Mouse (Mus musculus) neural tube, embryonic 12.5 days (tissue): ENCODE data around the gene Gde1. TPM values are rescaled to one million over a fixed set of nuclear protein-coding genes. Genes with fewer than 3 reads are reported as not detected.

Source experiments
- ATAC-seq: fragments of 200-750 bp; cut with Nextera tagmentation; 2 replicates; pipeline ENCODE4 v1.8.0; 2017; ENCODE audit warnings: low read depth, mild to moderate bottlenecking, moderate TSS enrichment, moderate library complexity; ENCODE audit not compliant: low FRiP score
- H3K27ac ChIP-seq: fragments of 300-500 bp; sonication (generic); 2 replicates; pipeline ENCODE4 v1.5.1; 2016
- H3K27me3 ChIP-seq: fragments of 300-500 bp; sonication (generic); replicated peaks from 2 replicates; pipeline ENCODE4 v1.6.1; 2016; ENCODE audit warnings: mild to moderate bottlenecking
- H3K36me3 ChIP-seq: fragments of 300-500 bp; sonication (generic); 2 replicates; pipeline ENCODE4 v1.6.1; 2016; ENCODE audit warnings: mild to moderate bottlenecking
- H3K4me1 ChIP-seq: fragments of 300-500 bp; sonication (generic); 2 replicates; pipeline ENCODE4 v1.6.1; 2016
- H3K4me2 ChIP-seq: fragments of 300-500 bp; sonication (generic); replicated peaks from 2 replicates; pipeline ENCODE4 v1.6.1; 2016; ENCODE audit warnings: mild to moderate bottlenecking
- H3K4me3 ChIP-seq: fragments of 300-500 bp; sonication (generic); 2 replicates; pipeline ENCODE4 v1.5.1; 2016
- H3K9ac ChIP-seq: fragments of 300-500 bp; sonication (generic); 2 replicates; pipeline ENCODE4 v1.6.1; 2016; ENCODE audit warnings: mild to moderate bottlenecking
- H3K9me3 ChIP-seq: fragments of 300-500 bp; sonication (generic); 2 replicates; pipeline ENCODE4 v1.6.1; 2016; ENCODE audit warnings: mild to moderate bottlenecking
- WGBS: fragments of 180-500 bp; shearing (Covaris S2); methylation state at CpG from one replicate; pipeline ENCODE4 v1.1.7; 2016; 5-methylcytosine and 5-hydroxymethylcytosine counted together
- polyA plus RNA-seq: library from polyadenylated mRNA; unstranded; fragments of >200 nt; fragmentation: Nextera tagmentation; extraction: Ambion mirVana; gene quantifications from 2 replicates; pipeline ENCODE4 v1.2.1, GENCODE M21; 2016

Gene Gde1
- polyA plus RNA-seq, 1 experiment from 2014 or later: 131 TPM

DNA sequence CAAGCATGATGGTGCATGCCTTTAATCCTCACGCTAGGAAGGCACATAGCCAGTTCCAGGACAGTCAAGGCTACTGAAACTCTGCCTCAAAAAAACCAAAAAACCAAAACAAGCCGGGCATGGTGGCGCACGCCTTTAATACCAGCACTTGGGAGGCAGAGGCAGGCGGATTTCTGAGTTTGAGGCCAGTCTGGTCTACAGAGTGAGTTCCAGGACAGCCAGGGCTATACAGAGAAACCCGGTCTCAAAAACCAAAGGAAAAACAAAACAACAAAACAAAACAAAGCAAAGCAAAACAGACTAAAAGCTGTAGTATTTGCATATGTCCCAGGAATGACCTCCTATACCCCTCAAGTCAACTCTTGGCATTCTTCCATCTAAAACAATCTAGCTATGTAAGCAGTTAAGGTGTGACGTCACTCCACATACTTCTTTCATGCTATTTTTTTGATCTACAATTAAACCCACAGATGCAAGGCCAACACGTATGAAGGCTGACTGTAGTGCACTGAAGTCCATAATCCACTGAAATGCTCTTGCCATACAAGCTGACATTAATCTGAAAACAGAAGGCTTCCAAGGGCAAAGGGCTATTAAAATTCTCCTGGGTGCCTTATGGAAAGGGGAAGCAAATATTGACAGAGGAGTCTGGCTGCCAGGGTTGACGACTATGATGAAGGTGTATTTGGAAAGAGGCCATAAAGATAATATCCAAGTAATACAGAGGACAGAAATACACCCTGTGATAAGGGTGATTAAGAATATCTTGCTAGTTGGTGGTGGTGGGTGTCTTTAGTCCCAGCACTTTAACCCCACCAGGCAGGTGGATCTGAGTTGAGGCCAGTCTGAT, 1.4 kb downstream of the Gde1 start:
- no peaks in the 10 kb centered on the region for H3K9me3 ChIP-seq
- WGBS: 79% methylated on average over 9 of the region's 9 CpGs
- peaks cover 20% of the 10 kb centered on the region; the same call in 1 of the 2 replicates for H3K4me1 ChIP-seq
- H3K4me3 ChIP-seq: peak overlapping the region; percentile 86
- no peak overlapping the region for H3K9ac ChIP-seq
- ATAC-seq: no peak
- no peaks in the 10 kb centered on the region for H3K36me3 ChIP-seq
- H3K27me3 ChIP-seq: no peaks in the 10 kb centered on the region
- H3K4me2 ChIP-seq: peak overlapping the region; percentile 78
- no peak overlapping the region for H3K27ac ChIP-seq

DNA sequence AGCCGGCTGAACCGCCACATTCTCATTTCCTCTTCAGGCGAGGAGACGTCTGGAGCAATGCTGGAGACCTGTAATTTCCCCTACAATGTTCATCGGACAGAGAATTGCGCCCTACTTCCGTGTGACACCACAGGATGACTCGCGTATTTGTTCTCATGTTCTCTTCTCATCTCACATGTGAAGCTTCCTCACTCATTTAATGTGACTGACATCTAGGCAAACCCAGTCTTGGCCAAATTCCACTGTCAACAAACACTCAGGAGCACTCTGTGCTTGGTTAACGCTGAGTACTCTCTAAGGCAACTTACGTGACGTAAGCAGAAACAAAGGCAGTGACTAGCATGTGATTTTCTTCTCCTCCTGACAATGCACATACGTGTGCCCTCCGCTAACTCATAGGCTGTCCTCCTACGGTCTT, 2.4 kb downstream of the Gde1 start:
- no peaks in the 10 kb centered on the region for H3K9me3 ChIP-seq
- H3K36me3 ChIP-seq: peaks cover 3% of the 10 kb centered on the region
- WGBS: 92% methylated on average over 15 of the region's 15 CpGs
- no peak overlapping the region; the same call in 1 of the 2 replicates for H3K4me2 ChIP-seq
- H3K4me3 ChIP-seq: no peak overlapping the region
- no peak overlapping the region for H3K9ac ChIP-seq
- peaks cover 20% of the 10 kb centered on the region; the same call in 1 of the 2 replicates for H3K4me1 ChIP-seq
- no peak for ATAC-seq
- H3K27me3 ChIP-seq: no peaks in the 10 kb centered on the region
- H3K27ac ChIP-seq: no peak overlapping the region

DNA sequence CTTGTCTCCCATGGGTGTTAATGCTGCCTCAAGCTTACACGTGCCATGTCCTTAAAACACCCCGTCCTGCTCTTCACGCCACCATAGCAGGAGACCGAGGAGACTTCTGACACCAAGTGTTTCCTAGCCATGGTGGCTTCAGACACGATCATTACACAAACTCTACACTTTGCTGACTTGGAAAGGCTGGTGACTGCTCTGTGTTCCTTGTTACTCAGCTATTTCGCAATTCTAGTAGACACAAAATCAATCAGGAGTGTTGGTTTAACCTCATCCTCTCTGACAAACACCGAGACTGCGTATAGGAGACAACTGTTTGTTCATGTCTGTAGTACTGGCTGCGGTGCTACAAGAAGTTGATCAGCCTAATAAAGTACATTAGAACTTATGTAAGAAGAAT, 6.7 kb downstream of the Gde1 start:
- WGBS: 96% methylated on average over 9 of the region's 9 CpGs
- Histone ChIP-seq H3K4me1 (peaks cover 4% of the 10 kb centered on the region; the same call in 1 of the 2 replicates), H3K27ac (no peak overlapping the region), H3K4me3 (no peak overlapping the region), H3K36me3 (peaks cover 41% of the 10 kb centered on the region), H3K27me3 (no peaks in the 10 kb centered on the region), H3K9ac (no peak overlapping the region), H3K9me3 (no peaks in the 10 kb centered on the region), H3K4me2 (no peak overlapping the region)
- ATAC-seq: no peak

GRCm38 (mm10) chr7:118697168-118697567, 8.4 kb downstream of the Gde1 start:
- Histone ChIP-seq H3K4me1 (no peaks in the 10 kb centered on the region), H3K36me3 (peaks cover 55% of the 10 kb centered on the region), H3K9me3 (no peaks in the 10 kb centered on the region), H3K4me2 (no peak overlapping the region), H3K27me3 (no peaks in the 10 kb centered on the region), H3K9ac (no peak overlapping the region), H3K27ac (no peak overlapping the region), H3K4me3 (no peak overlapping the region)
- 87% methylated on average over 4 of the region's 4 CpGs for WGBS
- ATAC-seq: no peak

GRCm38 (mm10) chr7:118696146-118696545, 9.4 kb downstream of the Gde1 start:
- 94% methylated on average over 6 of the region's 6 CpGs for whole genome bisulfite sequencing
- Histone ChIP-seq H3K9me3 (no peaks in the 10 kb centered on the region), H3K4me3 (no peak overlapping the region), H3K36me3 (peaks cover 65% of the 10 kb centered on the region), H3K27ac (no peak overlapping the region), H3K4me1 (no peaks in the 10 kb centered on the region), H3K4me2 (no peak overlapping the region), H3K9ac (no peak overlapping the region), H3K27me3 (no peaks in the 10 kb centered on the region)
- ATAC-seq: no peak

GRCm38 (mm10) chr7:118691287-118691686, 14.3 kb downstream of the Gde1 start:
- Histone ChIP-seq H3K27ac (no peak overlapping the region), H3K4me2 (no peak overlapping the region), H3K4me1 (no peaks in the 10 kb centered on the region), H3K27me3 (no peaks in the 10 kb centered on the region), H3K9me3 (no peaks in the 10 kb centered on the region), H3K4me3 (no peak overlapping the region), H3K9ac (no peak overlapping the region), H3K36me3 (peaks cover 81% of the 10 kb centered on the region)
- ATAC-seq: no peak
- WGBS: 94% methylated on average over 2 of the region's 2 CpGs

GRCm38 (mm10) chr7:118689088-118689487, 16.5 kb downstream of the Gde1 start:
- Histone ChIP-seq H3K4me3 (no peak overlapping the region), H3K4me1 (no peaks in the 10 kb centered on the region), H3K9ac (no peak overlapping the region), H3K27ac (no peak overlapping the region), H3K4me2 (no peak overlapping the region), H3K9me3 (no peaks in the 10 kb centered on the region), H3K27me3 (no peaks in the 10 kb centered on the region), H3K36me3 (peaks cover 62% of the 10 kb centered on the region)
- 85% methylated on average over 7 of the region's 7 CpGs for WGBS
- no peak for ATAC-seq

DNA sequence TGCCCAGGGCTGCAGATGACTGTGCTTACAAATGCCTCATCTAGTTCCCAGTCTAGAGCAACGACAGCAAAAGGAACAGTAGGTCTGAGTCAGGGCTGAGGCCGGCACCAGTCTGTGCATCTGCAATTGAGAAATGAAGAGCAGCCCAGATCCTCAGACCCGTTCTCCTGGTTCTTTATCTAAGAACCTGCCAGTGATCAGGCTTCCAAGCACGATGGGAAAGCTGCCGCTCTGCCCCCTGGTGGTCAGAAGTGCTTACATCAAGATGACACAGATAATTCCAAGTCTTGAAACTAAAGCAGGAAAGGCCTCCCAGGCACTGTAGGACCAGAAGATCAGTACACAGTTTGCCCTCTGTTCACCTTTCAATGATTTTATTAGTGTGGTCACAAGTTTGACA, 17.4 kb downstream of the Gde1 start:
- ATAC-seq: 0 out of 2 replicates have a peak, but pooled peaks have one; percentile 41
- Histone ChIP-seq H3K36me3 (peaks cover 56% of the 10 kb centered on the region), H3K4me1 (no peaks in the 10 kb centered on the region), H3K4me3 (no peak overlapping the region), H3K27me3 (no peaks in the 10 kb centered on the region), H3K27ac (no peak overlapping the region), H3K9me3 (no peaks in the 10 kb centered on the region), H3K9ac (no peak overlapping the region), H3K4me2 (no peak overlapping the region)
- 30% methylated on average over 5 of the region's 5 CpGs for WGBS

DNA sequence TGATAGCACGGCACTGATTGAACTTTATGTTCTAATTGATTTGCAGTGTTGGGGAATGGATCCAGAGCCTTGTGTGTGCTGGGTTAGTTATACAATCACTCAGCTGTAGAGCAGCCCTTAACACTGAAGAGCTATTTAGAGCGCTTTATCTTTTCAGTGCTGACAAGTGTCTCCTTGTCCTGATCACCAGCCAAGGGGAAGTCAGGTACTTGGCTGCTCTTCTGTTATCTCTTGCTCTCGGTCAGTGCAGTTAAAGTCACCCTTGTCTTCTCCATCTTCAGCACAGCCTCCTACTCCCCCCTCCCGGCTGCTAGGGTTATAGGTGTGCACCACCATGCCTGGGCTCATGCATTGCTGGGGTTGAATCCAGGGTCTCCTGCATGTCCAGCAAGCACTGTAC, 28.8 kb downstream of the Gde1 start:
- 90% methylated on average over 4 of the region's 4 CpGs for WGBS
- H3K4me2 ChIP-seq: no peak overlapping the region
- no peak overlapping the region for H3K4me3 ChIP-seq

GRCm38 (mm10) chr7:118670142-118670541, 35.4 kb downstream of the Gde1 start:
- Histone ChIP-seq H3K4me2 (no peak overlapping the region), H3K36me3 (no peaks in the 10 kb centered on the region), H3K27ac (no peak overlapping the region), H3K9ac (no peak overlapping the region), H3K4me3 (no peak overlapping the region), H3K4me1 (no peaks in the 10 kb centered on the region), H3K27me3 (no peaks in the 10 kb centered on the region), H3K9me3 (no peaks in the 10 kb centered on the region)
- WGBS: 69% methylated on average over 4 of the region's 4 CpGs
- ATAC-seq: no peak

More for the DNA sequence above, 28.8 kb downstream of the Gde1 start:
- ATAC-seq: no peak
- Histone ChIP-seq H3K9me3 (no peaks in the 10 kb centered on the region), H3K36me3 (no peaks in the 10 kb centered on the region), H3K9ac (no peak overlapping the region), H3K27ac (no peak overlapping the region), H3K27me3 (no peaks in the 10 kb centered on the region), H3K4me1 (no peaks in the 10 kb centered on the region)

DNA sequence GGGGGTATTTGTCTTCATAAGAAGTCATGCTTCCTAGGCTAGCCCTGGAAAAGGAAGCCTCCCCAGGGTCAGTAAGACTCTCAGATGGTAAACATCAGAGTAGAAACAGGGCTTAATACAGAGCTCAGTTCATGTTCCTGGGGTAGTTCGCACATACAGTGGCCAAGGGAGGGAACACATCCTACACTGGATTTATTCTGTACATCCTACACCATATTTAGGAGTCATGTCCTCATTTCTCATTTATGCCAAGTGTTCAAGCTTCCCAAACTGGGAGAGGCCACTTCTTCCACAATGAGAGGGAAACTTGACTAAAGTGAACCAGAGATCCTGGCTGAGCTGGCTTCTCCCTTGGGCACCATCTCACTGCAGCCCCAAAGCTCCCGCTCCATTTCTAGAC, 37.8 kb downstream of the Gde1 start:
- Histone ChIP-seq H3K9me3 (peaks cover 10% of the 10 kb centered on the region), H3K36me3 (no peaks in the 10 kb centered on the region), H3K4me3 (no peak overlapping the region), H3K4me1 (no peaks in the 10 kb centered on the region), H3K27ac (no peak overlapping the region), H3K27me3 (no peaks in the 10 kb centered on the region), H3K9ac (no peak overlapping the region), H3K4me2 (no peak overlapping the region)
- WGBS: 92% methylated on average over 2 of the region's 2 CpGs
- ATAC-seq: no peak

GRCm38 (mm10) chr7:118656730-118657129, 48.8 kb downstream of the Gde1 start:
- Histone ChIP-seq H3K27me3 (no peaks in the 10 kb centered on the region), H3K9me3 (no peaks in the 10 kb centered on the region), H3K4me3 (no peak overlapping the region), H3K4me2 (no peak overlapping the region), H3K27ac (no peak overlapping the region), H3K9ac (no peak overlapping the region), H3K36me3 (no peaks in the 10 kb centered on the region), H3K4me1 (no peaks in the 10 kb centered on the region)
- ATAC-seq: no peak
- 30% methylated on average over 6 of the region's 6 CpGs for WGBS
